Mouse (Mus musculus) limb, embryonic 13.5 days (tissue): ENCODE data around the gene Rnf214. TPM values are rescaled to one million over a fixed set of nuclear protein-coding genes. Genes with fewer than 3 reads are reported as not detected.

Source experiments
- ATAC-seq: fragments of 200-750 bp; cut with Nextera tagmentation; 2 replicates; pipeline ENCODE4 v1.8.0; 2017; ENCODE audit warnings: low read depth, moderate number of reproducible peaks, moderate TSS enrichment; ENCODE audit not compliant: low FRiP score
- H3K27ac ChIP-seq: fragments of 300-500 bp; sonication (generic); 2 replicates; pipeline ENCODE4 v1.5.1; 2015; ENCODE audit warnings: inconsistent platforms, mild to moderate bottlenecking, moderate library complexity
- H3K27me3 ChIP-seq: fragments of 300-500 bp; sonication (generic); 2 replicates; pipeline ENCODE4 v1.6.1; 2015; ENCODE audit warnings: mild to moderate bottlenecking, inconsistent platforms
- H3K36me3 ChIP-seq: fragments of 300-500 bp; sonication (generic); 2 replicates; pipeline ENCODE4 v1.6.1; 2015; ENCODE audit warnings: inconsistent platforms, mild to moderate bottlenecking, moderate library complexity
- H3K4me1 ChIP-seq: fragments of 300-500 bp; sonication (generic); 2 replicates; pipeline ENCODE4 v1.6.1; 2015; ENCODE audit warnings: inconsistent platforms
- H3K4me2 ChIP-seq: fragments of 300-500 bp; sonication (generic); replicated peaks from 2 replicates; pipeline ENCODE4 v1.6.1; 2015; ENCODE audit warnings: inconsistent platforms, mild to moderate bottlenecking, moderate library complexity
- H3K4me3 ChIP-seq: fragments of 300-500 bp; sonication (generic); 2 replicates; pipeline ENCODE4 v1.5.1; 2015; ENCODE audit warnings: moderate library complexity, mild to moderate bottlenecking, inconsistent platforms
- H3K9ac ChIP-seq: fragments of 300-500 bp; sonication (generic); 2 replicates; pipeline ENCODE4 v1.6.1; 2015; ENCODE audit warnings: mild to moderate bottlenecking, inconsistent platforms
- H3K9me3 ChIP-seq: fragments of 300-500 bp; sonication (generic); 2 replicates; pipeline ENCODE4 v1.6.1; 2016; ENCODE audit warnings: inconsistent platforms
- WGBS: fragments of 180-500 bp; shearing (Covaris S2); methylation state at CpG from one replicate; pipeline ENCODE4 v1.1.7; 2015; 5-methylcytosine and 5-hydroxymethylcytosine counted together
- microRNA-seq: library from miRNA; unstranded; fragments of <30 nt; microRNA quantifications from one replicate; pipeline ENCODE4, GENCODE M21; 2016
- polyA plus RNA-seq: library from polyadenylated mRNA; unstranded; fragments of >200 nt; fragmentation: Nextera tagmentation; extraction: Ambion mirVana; gene quantifications from 2 replicates; pipeline ENCODE4 v1.2.1, GENCODE M21; 2015

Gene Rnf214
- polyA plus RNA-seq, 1 experiment from 2014 or later = 70.6 TPM

DNA sequence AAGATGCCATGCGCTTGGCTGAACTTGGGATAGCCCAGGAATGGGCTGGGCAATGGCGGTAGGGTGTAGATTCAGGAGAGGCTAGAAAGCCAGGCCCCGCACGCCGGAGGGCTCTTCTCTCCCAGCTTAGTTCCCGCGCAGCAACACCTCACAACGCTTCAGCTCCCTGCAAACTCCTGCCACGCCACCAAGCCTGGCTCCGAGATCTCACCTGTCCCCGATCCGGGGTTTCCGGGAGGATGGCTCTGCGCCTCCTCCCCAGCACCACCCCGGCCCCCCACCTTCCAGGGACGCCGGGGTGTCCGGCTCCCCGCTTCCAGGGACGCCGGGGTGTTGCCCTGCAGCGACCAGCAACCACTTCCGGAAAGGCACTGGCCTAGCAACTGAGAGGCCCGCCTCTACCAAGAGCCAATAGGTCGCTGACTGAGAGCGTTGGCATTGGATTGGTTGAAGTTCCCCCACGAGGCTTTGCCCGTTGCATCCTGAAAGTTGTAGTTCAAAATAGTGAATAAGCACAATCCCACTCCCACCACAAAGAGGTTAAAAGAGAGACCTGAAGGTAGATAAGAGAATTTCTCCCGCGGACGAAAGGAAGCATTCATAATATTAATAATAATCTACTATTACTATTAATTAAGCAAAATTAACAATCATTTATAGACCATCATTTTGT is 78.3 kb downstream of the Rnf214 start, which contains the start of gene Cep164:
Gene Cep164 (minus strand): TSS at position 401 of the 673 bp plus-strand sequence.
- peak within 1 kb of the TSS; percentile 83 for H3K4me3 ChIP-seq
- H3K36me3 ChIP-seq = peaks cover 3% of the 10 kb centered on the region; the same call in 1 of the 2 replicates
- WGBS = under 1% methylated on average over 31 of the region's 31 CpGs
- no peaks in the 10 kb centered on the region for H3K27me3 ChIP-seq
- ATAC-seq = peak; percentile 94
- H3K9me3 ChIP-seq = 0 out of 2 replicates have a peak, but pooled peaks cover 7% of the 10 kb centered on the region
- peak within 1 kb of the TSS; percentile 82 for H3K9ac ChIP-seq
- peaks cover 6% of the 10 kb centered on the region for H3K4me1 ChIP-seq
- peak within 1 kb of the TSS; percentile 86 for H3K4me2 ChIP-seq
- H3K27ac ChIP-seq = peak within 1 kb of the TSS; percentile 79

DNA sequence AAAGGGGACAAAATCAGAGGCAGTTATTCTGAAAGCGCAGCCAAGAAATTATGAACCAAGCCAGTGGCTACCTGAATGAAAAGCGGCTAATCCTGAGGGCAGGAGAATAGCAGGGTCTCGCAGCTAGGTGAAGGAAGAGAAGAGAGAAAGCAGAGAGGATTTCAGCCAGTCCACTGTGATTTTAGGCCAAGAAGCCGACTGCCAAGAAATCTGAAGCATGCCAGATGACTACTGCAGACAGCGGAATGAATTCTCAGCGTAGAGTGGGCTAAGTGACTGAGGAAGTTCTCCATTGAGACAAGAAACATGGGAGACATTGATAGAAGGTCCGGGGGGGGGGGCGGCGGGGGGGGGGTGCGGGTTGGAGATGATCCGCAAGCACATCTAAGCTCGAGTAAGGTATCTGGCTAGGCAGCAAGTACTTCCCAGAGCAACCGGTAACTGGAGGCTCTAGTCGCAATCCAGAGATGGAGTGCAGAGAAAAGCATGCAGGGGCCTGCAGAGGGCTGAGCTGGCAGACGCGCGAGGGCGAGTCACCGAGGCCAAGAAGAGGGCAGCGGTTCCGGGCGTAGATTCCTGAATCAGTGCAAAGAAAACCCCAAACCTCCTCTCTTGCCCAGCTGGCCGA is 78.9 kb downstream of the Rnf214 start:
- peaks cover 6% of the 10 kb centered on the region for H3K4me1 ChIP-seq
- ATAC-seq = peak; percentile 28; the same call in 1 of the 2 replicates

DNA sequence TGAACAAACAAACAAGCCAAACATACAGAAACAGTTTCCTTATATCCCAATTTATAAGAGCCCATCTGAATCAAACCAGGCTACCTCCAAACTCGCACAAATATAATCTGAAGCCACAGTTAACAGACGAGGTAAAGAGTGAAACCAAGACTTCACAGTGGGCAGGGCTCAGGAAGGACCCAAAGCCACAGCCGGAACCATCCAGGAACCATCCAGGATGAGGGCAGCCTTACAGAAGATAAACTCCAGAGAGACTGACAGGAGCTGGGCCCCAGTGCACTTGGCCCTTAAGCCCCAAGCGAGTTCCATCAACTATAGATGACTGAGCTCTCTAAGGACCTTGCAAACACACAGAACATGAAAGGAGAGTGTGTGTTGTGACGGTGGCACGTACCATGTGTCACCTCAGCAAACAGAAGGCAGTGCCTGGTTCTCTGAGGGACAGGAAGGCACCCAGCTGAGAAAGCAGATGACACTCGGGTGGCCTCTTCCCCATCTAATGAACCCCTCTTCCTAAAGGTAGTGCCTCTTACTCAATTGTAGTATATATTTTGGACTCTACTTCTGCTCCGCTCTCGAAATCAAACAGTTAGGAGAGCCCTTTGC is 88.2 kb downstream of the Rnf214 start:
- 89% methylated on average over 9 of the region's 9 CpGs for WGBS
- H3K4me2 ChIP-seq = no peak overlapping the region
- H3K27me3 ChIP-seq = no peaks in the 10 kb centered on the region
- ATAC-seq = no peak
- no peak overlapping the region for H3K9ac ChIP-seq
- H3K9me3 ChIP-seq = no peaks in the 10 kb centered on the region
- peaks cover 51% of the 10 kb centered on the region for H3K36me3 ChIP-seq
- H3K4me3 ChIP-seq = no peak overlapping the region
- H3K27ac ChIP-seq = no peak overlapping the region
- H3K4me1 ChIP-seq = no peaks in the 10 kb centered on the region

More for the DNA sequence above, 78.9 kb downstream of the Rnf214 start:
- peak overlapping the region; percentile 79 for H3K27ac ChIP-seq
- H3K4me2 ChIP-seq = peak overlapping the region; percentile 86
- peaks cover 9% of the 10 kb centered on the region; the same call in 1 of the 2 replicates for H3K36me3 ChIP-seq
- H3K9ac ChIP-seq = peak overlapping the region; percentile 82
- 0 out of 2 replicates have a peak, but pooled peaks cover 7% of the 10 kb centered on the region for H3K9me3 ChIP-seq
- peak overlapping the region; percentile 83 for H3K4me3 ChIP-seq
- no peaks in the 10 kb centered on the region for H3K27me3 ChIP-seq
- WGBS = 6% methylated on average over 23 of the region's 23 CpGs

DNA sequence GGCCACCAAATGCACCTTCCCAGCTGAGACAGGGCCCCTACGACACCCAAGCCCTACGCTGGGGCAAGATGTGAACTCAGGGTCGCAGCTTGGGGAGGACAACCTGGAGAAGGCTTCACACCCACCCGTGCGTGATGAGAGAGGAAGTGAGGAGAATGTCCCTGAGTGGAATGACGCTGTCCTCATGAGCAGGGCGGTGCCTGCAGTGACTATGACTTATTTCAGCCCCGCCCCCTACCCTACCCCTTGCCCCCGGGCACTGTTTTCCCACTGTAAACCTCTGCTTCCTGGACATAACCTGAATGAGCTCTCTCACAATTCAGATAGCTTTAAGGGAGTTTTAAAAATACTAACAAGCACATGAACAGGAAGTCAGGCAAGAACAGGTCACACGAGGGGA is 91.2 kb downstream of the Rnf214 start:
- Histone ChIP-seq H3K9ac (no peak overlapping the region), H3K36me3 (peaks cover 34% of the 10 kb centered on the region), H3K4me2 (no peak overlapping the region), H3K4me1 (no peaks in the 10 kb centered on the region), H3K27ac (no peak overlapping the region), H3K27me3 (no peaks in the 10 kb centered on the region), H3K9me3 (no peaks in the 10 kb centered on the region), H3K4me3 (no peak overlapping the region)
- no peak for ATAC-seq
- 76% methylated on average over 10 of the region's 10 CpGs for WGBS

DNA sequence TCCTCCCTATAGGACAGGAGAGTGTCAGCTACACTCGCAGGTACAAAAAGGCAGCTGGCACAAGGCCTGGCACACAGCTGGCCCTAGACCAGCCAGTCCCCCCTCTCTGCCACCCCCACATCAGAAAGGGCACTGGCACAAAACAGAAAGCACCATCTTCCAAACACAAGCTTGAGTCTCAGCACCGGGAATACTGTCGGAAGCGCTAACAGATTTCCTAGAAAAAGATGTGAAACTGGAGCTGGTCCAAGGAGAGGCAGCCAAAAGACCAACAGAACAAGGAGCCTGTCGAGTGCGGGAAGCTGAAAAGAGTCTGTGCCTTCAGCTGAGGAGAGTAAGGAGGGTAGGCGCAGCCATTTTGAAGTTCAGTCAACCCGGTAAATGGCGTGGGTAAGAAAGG is 91.6 kb downstream of the Rnf214 start:
- Histone ChIP-seq H3K4me1 (no peaks in the 10 kb centered on the region), H3K4me2 (no peak overlapping the region), H3K9me3 (no peaks in the 10 kb centered on the region), H3K27me3 (no peaks in the 10 kb centered on the region), H3K36me3 (peaks cover 34% of the 10 kb centered on the region), H3K9ac (no peak overlapping the region), H3K27ac (no peak overlapping the region), H3K4me3 (no peak overlapping the region)
- WGBS = 84% methylated on average over 9 of the region's 9 CpGs
- no peak for ATAC-seq

Small RNA genes within 50 kb of the gene (microRNA-seq; reads per million reads assigned to microRNA genes)
- not detected for gene Mir7087

Other genes with a start within 250 kb of the Rnf214 start
- gene Cep164, start 78.2 kb downstream of the Rnf214 start, polyA plus RNA-seq = 31.6 and 37.7 TPM in 2 replicates
- 33.9 and 36.0 TPM in 2 replicates for gene Bace1, start 68.3 kb downstream of the Rnf214 start, polyA plus RNA-seq
- gene Pcsk7, start 414 bp downstream of the Rnf214 start, polyA plus RNA-seq = 21.8 and 23.5 TPM in 2 replicates
- 17.3 and 19.1 TPM in 2 replicates for gene Tagln, start 29.1 kb upstream of the Rnf214 start, polyA plus RNA-seq
- gene Sidt2, start 48.3 kb upstream of the Rnf214 start, polyA plus RNA-seq = 40.0 and 40.2 TPM in 2 replicates
- 201 and 218 TPM in 2 replicates for gene Pafah1b2, start 105.8 kb upstream of the Rnf214 start, polyA plus RNA-seq
- gene Sik3, start 105.9 kb upstream of the Rnf214 start, polyA plus RNA-seq = 8.2 and 9.4 TPM in 2 replicates